Mouse (Mus musculus) adrenal gland, adult 2 months (tissue): ENCODE data around the gene Phtf2. TPM values are rescaled to one million over a fixed set of nuclear protein-coding genes. Genes with fewer than 3 reads are reported as not detected.

Source experiments
- DNase-seq: peaks from one replicate; pipeline ENCODE4 v3.0.0; 2021
- long read RNA-seq: library from polyadenylated mRNA; stranded (forward); transcript quantifications from one replicate; pipeline ENCODE4 v2.0.0, GENCODE M21; 2021
- polyA plus RNA-seq: library from polyadenylated mRNA; depleted of rRNA; stranded (reverse); fragments of >200 nt; gene quantifications from 2 replicates; pipeline ENCODE4 v1.2.3, GENCODE M21; 2012; rRNA removed
- total RNA-seq, 2 experiments: library from RNA; stranded (reverse); gene quantifications; 2 replicates each; pipeline ENCODE4 v1.2.3; 2021

The Phtf2 gene
- total RNA-seq (10 to 100 TPM in 1 of 2 experiments, 1 to 10 TPM in 1; 9.0 to 11.0 TPM), polyA plus RNA-seq (0.52 and 0.56 TPM in 2 replicates)
- long read RNA-seq, full-length matches to known transcripts = 9 of 10 reads
- long read RNA-seq, partial matches to known transcripts = 0 of 10 reads
- long read RNA-seq, other reads (novel, unspliced or antisense) = 1 of 10 reads

- peak; percentile 100 for DNase-seq
Observed at GRCm38 (mm10) chr5:20881915-20882800, at the start of gene Phtf2, which contains the start of gene Tmem60. Gene Phtf2, minus strand, starts transcription at chr5:20882124. Gene Tmem60, plus strand, starts transcription at chr5:20882191.

GRCm38 (mm10) chr5:20931300-20931699 is 49.4 kb upstream of the Phtf2 start:
- DNase-seq = no peak

GRCm38 (mm10) chr5:20930430-20930829 is 48.5 kb upstream of the Phtf2 start:
- no peak for DNase-seq

GRCm38 (mm10) chr5:20929669-20930151 is 47.8 kb upstream of the Phtf2 start:
- DNase-seq = peak; percentile 23

- peak; percentile 78 for DNase-seq
Observed at GRCm38 (mm10) chr5:20925451-20925850, 43.5 kb upstream of the Phtf2 start.

GRCm38 (mm10) chr5:20924608-20925007 is 42.7 kb upstream of the Phtf2 start:
- no peak for DNase-seq

GRCm38 (mm10) chr5:20919566-20919965 is 37.6 kb upstream of the Phtf2 start:
- no peak for DNase-seq

GRCm38 (mm10) chr5:20918967-20919366 is 37.0 kb upstream of the Phtf2 start:
- no peak for DNase-seq

GRCm38 (mm10) chr5:20913372-20914275 is 31.7 kb upstream of the Phtf2 start:
- peak; percentile 62 for DNase-seq

- DNase-seq = no peak
Observed at GRCm38 (mm10) chr5:20911741-20912140, 29.8 kb upstream of the Phtf2 start.

- no peak for DNase-seq
Observed at GRCm38 (mm10) chr5:20906191-20906590, 24.3 kb upstream of the Phtf2 start.

- DNase-seq = no peak
Observed at GRCm38 (mm10) chr5:20905437-20905836, 23.5 kb upstream of the Phtf2 start.

- DNase-seq = no peak
Observed at GRCm38 (mm10) chr5:20904647-20905046, 22.7 kb upstream of the Phtf2 start.

GRCm38 (mm10) chr5:20897446-20898167 is 15.7 kb upstream of the Phtf2 start:
- DNase-seq = no peak

- no peak for DNase-seq
Observed at GRCm38 (mm10) chr5:20884036-20884620, 2.2 kb upstream of the Phtf2 start.

- peak; percentile 71 for DNase-seq
Observed at GRCm38 (mm10) chr5:20880797-20881775, 838 bp downstream of the Phtf2 start.

GRCm38 (mm10) chr5:20880386-20880785 is 1.5 kb downstream of the Phtf2 start:
- no peak for DNase-seq

- DNase-seq = no peak
Observed at GRCm38 (mm10) chr5:20876934-20877426, 4.9 kb downstream of the Phtf2 start.

- no peak for DNase-seq
Observed at GRCm38 (mm10) chr5:20873146-20873545, 8.8 kb downstream of the Phtf2 start.
